Mouse (Mus musculus): ENCODE data around the gene Add2. TPM values are rescaled to one million over a fixed set of nuclear protein-coding genes. Genes with fewer than 3 reads are reported as not detected.

Add2 gene
- total RNA-seq, 4 experiments from 2014 or later = 0.12 to 0.38 (median 0.20) TPM

DNA sequence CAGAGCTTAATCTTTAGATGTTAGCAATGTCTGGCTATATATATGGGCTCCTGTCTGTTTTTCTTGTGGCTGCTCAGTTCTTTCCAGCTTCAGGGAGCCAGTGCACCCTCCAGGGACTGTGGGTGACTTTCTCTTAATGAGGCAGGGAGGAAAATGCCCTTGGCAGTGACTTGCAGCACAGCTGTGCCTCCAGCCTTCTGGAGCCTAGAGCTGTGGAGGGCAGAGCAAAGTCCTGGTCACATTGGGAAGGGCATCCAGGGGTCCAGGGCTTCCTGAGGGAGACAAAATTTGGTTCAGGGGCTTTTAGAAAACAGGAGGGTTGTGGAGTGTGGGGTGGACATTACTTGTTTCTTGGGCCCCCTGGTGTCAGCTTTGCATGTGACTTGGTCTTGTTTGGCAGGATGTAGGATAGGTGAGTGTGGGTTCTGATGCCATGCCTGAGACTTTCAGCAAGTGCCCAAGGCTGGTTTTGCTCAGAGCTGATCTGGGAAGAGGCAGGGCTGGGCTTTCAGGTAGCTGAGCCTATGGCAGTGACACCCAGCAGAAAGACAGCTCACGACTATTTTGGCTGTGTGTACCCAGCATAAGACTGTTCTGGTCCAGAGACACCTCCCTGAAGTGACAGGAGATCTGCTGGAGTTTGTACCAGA lies 50.0 kb downstream of the Add2 start:
- no peak for DNase-seq (ENCODE audit: low spot score)

DNA sequence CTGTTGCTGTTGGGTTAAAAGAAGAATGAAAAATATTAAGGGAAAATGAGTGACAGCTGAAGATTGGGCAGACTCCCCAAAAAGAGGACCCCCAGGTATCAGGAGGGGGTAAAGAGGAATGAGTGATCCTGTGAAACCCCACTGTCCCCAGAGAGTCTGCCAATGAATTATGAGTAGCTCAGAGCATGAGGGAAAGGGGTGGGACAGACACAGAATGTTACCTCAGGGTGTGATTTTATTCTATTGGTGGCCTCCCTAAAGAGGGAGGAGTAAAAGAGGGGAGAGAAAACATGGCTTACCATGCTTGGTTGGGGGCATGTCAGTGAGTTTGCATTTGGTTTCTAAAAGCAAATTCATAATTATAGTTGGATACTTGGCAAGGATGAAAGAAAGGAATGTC lies 50.8 kb downstream of the Add2 start:
- no peak for DNase-seq (ENCODE audit: low spot score)

DNA sequence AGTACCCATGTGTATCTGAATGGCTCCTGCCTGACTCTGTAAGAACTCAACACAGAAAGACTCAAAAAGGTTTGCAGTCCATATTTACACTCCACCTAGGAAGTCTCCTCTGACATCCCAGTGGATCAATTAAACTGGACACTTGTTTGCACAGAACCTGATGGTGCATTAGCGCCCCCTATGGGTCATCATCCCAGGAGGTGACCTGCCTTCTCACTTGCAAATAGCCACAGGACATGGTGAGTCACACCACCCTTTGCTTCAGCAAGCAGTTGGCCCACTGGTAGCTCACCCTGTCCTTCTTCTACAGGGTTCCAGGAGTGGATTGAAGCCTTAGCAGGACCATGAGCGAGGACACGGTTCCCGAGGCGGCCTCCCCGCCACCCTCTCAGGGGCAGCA lies 57.0 kb downstream of the Add2 start:
- DNase-seq (ENCODE audit: low spot score) = no peak

DNA sequence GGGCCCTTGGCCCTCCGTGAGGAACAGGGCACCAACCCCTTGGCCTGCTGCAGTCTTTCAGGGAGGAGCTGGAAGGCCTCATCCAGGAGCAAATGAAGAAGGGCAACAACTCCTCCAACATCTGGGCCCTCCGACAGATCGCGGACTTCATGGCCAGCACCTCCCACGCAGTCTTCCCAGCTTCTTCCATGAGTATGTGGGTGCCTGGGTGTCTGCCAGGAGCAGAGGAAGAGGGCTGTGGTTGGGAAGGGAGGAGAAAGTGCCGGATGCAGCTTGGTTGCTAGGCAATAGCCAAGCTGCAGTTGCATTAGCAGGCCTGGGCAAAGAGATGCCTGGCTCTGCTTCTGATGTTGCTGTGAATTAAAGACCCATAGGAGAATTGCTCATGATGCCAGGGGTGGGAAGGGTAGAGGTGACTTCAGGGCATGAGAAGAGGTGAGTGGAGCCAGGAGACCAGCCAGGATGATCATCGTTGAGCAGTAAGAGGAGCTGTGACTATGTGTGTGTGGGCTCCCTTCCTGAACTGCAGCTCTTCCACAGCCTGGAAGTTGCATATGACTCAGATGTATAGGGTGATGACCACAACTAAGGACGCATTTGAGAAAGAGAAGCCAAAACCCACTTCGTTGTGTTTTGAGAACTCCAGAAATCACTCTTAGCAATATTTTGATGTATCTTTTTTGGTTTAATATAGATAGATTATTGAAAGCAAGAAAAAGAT lies 58.5 kb downstream of the Add2 start:
- DNase-seq (ENCODE audit: low spot score) = peak; percentile 9

DNA sequence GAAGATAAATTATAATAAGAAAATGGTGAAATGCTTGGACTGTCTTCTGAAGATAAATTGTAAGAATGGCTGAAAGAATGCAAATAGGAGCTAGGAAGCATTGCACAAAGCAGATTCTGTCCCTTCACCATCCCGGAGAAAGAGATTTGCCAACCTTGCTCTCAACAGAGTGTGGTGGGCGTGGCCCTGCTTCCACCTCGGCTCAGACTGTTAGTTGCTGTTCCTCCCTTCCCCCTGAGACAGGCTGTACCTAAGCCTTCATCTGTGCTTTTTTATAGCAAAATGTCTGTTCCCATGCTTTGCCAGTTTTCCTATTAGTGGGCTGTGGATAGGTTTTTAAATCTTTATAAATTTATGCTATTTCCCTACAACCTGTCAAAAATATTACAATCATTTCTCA lies 59.3 kb downstream of the Add2 start:
- no peak for DNase-seq (ENCODE audit: low spot score)

DNA sequence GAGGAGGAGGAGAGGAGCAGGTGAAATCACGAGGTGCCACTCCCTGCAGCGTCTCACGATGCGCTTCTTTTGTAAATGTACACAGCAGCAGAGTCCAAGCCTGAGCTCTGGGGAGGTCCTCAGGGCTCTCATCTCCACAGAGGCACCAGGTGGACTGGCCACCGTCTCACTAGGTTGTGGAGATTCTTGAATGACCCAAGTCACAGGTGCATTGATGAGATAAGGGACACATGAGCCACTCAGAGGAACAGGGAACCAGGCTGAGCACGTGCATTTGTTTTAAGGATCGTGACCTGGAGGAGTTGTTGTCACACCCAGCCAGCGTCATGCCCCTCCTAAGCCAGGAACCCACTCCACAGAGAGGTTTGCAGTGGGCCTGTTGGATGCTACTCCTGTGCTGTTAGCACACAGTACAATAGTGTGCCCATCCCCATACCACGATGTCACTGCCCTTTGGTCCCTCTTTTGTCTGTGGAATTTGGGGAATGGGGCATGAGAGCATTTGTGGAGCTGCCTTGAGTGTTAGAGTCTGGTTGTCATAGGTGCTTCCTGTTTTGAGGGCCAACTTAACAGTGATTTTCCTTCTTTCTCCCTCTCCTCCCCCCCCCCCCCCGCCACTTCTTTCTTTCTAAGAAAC lies 65.8 kb downstream of the Add2 start:
- no peak for DNase-seq (ENCODE audit: low spot score)

DNA sequence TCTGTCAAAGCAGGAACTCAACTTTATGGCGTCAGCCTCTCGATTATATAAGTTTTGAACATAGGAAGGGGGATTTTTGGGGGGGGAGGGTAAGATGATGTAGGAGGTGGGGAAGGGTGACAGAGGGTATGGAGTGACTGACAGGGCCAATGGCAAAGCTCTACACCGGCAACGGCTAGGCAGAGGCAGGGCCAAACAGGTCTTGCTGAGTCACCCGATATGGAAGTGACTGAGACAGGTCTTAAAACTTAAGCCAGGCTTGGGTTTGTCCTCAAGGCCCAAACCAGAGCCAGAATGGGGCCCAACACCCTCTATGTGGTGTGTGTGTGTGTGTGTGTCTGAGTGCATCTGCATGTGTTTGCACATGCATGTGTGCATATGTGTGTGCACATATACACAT lies 67.0 kb downstream of the Add2 start:
- no peak for DNase-seq (ENCODE audit: low spot score)

DNA sequence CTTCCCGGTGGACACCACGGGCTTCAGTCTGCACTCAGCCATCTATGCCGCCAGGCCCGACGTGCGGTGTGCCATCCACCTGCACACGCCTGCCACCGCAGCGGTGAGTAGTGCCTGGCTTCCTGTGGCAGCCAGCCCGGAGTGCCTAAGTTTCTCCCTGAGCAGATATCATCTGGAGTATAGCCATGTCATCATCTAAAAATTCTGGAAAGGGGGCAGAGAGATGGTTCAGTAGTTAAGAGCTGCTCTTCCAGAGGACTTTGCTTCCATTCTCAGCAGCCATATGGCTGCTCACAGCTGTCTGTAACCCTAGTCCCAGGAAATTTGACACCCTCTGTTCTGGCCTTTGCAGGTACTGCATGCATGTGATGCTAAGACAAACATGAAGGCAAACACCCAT lies 68.3 kb downstream of the Add2 start:
- no peak for DNase-seq (ENCODE audit: low spot score)

DNA sequence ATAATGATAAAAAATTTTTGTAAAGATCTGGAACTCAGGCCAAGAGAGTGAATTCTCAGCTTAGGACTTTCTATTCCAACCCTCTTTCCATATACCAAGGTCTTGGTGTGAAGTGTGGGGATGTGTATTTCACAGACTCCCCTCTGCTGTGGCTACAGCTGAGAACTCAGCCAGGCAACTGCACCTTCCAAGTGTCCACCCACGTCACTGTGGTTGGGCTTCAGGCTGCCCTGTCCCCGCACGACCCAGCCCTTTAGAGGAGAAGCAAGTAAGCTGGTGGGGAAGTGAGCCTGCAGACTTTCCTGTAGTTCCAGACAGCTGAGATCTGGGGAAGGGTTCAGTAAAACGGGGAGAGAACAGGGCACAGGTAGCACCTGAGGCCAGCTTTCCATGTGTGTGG lies 68.7 kb downstream of the Add2 start:
- no peak for DNase-seq (ENCODE audit: low spot score)

DNA sequence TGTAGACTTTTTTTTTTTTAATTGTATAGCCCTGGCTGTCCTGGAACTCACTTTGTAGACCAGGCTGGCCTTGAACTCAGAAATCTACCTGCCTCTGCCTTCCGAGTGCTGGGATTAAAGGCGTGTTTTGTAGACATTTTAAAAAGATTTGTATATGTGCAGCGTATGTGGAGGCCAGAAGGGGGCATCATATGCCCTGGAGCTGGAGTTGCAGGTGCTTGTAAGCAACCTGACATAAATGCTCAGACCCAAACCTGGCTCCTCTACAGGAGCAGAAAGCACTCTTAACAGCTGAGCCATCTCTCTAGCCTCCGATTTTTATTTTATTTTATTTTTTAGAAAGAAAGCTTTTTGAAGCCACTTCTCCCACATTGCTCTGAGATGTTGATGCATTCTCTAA lies 70.5 kb downstream of the Add2 start:
- DNase-seq (ENCODE audit: low spot score) = no peak

DNA sequence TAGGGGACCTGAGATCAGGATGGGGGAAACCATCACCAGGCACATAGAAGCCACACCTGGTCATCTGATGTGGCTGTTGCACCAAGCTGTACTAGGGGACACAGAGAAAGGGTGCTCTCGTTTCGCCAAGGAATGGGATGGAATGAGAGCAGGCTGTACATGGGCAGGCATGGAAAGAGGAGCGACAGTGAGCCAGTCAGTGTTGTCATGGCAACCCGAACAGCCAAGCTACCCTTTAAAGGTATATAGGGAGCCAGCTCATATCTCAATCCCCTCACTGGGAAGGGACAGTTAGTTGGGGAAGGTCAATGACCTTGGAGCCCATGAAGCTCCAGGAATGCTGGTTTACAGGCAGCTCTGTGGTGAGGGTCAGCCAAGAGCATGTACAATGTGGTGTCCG lies 73.0 kb downstream of the Add2 start:
- no peak for DNase-seq (ENCODE audit: low spot score)

DNA sequence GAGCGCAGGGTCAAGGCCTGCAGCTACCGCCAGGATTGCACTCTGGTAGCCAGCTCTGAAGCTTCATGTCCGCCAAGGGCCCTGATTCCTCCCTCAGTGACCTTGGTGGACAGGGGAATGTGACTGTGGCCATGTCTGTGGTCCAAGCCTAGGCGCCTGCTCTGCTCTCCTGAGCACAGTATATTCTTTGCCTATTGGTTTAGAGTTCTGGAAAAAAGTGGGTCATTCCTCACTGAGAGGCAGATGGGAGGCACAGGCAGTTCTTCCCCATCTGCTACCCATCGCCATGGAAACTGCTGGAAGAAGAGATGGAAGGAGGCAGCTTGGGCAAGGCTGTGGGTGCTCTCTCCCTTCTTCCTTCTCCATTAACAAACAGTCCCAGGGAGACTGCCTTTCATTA lies 74.4 kb downstream of the Add2 start:
- DNase-seq (ENCODE audit: low spot score) = no peak

DNA sequence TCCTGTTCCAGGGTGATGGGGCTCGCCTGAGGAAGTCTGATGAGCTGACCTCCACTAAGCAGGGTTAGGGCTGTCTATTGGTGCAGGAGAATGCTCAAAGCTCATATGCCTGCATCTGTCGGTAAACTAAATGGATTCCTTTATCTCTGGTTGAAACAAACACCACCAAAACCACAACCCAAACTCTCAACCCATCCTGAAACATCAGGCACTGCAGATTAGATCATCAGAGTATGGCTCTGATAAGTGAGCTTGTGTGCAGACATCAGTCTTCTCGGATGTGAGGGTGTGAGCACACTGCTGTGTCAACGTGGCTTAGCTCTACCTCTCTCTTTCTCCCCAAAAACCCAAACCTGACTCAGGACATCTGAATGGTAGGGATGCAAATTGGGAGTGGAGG lies 75.1 kb downstream of the Add2 start:
- no peak for DNase-seq (ENCODE audit: low spot score)

DNA sequence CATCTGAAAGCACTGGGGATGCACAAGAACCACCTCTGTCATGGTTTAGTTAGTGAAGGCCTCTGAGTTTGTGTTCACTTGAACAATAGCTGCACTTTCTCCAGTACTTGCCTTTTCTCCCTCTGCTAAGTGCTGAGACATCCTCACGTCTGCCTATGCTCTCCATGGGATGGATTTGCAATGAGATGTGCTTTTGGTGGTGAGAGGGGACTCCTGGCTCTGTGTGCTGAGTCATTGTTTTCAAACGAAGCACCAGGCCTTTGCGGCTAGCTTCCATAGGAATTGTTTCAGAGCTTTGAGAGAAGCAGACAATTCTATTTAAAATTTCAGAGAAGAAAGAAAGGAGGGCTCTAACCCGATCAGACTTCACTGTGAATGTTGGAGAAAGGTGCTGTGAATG lies 76.2 kb downstream of the Add2 start:
- no peak for DNase-seq (ENCODE audit: low spot score)

DNA sequence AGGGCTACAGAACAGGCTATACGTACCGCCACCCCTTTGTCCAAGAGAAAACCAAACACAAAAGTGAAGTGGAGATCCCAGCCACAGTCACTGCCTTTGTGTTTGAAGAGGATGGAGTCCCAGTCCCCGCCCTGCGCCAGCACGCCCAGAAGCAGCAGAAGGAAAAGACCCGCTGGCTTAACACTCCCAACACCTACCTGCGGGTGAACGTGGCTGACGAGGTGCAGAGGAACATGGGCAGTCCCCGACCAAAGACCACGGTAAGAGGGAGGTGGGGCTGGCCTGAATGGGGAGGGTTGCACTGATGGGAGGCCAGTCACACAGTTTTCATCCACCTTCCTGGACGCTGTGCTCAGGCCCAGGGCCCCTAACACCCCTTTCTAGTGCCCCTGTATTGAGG lies 77.6 kb downstream of the Add2 start:
- DNase-seq (ENCODE audit: low spot score) = no peak

DNA sequence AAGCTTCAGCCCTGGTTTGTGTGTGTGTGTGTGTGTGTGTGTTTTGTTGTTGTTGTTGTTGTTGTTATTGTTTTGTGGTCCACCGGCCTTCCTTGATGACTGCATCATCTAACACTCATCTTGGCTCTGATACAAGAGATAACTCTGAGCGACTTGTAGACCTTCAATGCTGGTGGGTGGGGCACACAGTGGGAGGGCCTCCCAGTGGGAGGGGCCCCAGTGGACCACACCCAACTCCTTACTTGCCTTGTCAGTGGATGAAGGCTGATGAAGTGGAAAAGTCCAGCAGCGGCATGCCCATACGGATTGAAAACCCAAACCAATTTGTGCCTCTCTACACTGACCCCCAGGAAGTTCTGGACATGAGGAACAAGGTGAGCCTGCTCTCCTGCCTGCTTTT lies 78.6 kb downstream of the Add2 start:
- DNase-seq (ENCODE audit: low spot score) = no peak

DNA sequence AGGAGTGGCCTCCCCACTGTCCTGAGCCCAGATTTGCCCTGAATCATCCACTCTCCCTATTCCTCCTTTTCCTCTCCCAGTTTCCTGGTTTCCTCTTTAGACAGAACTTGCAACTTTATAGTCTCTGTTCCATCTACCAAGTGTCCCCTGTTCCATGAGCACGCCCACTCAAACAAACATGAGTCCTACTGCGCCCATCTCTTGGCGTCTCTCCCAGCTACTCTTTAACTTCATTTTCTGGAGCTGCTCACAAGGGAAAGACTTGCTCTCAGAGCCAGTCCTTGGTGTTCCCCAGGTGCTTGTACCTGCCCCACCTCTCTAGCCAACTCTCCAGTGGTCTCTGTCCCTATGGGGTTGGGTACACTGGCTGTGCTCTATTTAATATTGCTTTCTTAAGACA lies 87.4 kb downstream of the Add2 start:
- DNase-seq (ENCODE audit: low spot score) = no peak

DNA sequence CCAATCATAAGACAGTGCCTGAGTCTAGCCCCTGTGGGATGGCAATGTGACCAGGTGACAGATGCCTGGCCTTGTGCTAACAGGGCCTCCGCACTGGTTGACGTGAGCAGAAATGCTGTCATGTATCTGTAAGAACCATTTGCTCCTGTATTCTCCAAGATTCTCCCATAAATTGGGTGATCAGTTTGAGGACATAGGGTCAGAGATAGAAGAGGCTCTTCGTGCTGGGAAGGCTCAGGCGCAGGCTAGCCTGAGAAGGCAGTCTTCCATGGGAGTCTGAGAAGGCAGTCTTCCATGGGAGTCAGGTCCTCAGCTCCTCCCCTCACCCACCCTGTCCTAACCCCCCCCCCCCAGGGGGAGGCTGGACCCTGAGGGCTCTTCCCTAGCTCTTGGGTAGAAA lies 94.6 kb downstream of the Add2 start:
- DNase-seq (ENCODE audit: low spot score) = no peak

DNA sequence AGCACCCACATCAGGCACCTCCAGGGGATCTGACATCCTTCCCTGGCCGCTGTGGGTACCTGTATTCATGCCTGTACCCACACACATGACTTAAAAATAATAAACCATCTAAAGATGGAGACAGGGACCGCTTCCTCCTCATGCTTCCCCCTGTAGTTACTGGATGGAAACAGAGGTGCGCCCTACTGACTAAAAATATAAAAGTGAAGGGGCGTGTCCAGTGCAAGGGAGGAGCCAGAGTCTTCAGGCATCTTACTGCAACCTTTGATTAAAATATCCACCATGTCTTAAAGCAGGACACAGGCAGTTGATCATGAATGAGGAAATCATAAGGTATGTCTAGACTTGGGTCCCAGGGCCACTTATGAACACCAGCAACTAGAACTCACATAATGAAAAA lies 97.3 kb downstream of the Add2 start:
- DNase-seq (ENCODE audit: low spot score) = no peak

DNA sequence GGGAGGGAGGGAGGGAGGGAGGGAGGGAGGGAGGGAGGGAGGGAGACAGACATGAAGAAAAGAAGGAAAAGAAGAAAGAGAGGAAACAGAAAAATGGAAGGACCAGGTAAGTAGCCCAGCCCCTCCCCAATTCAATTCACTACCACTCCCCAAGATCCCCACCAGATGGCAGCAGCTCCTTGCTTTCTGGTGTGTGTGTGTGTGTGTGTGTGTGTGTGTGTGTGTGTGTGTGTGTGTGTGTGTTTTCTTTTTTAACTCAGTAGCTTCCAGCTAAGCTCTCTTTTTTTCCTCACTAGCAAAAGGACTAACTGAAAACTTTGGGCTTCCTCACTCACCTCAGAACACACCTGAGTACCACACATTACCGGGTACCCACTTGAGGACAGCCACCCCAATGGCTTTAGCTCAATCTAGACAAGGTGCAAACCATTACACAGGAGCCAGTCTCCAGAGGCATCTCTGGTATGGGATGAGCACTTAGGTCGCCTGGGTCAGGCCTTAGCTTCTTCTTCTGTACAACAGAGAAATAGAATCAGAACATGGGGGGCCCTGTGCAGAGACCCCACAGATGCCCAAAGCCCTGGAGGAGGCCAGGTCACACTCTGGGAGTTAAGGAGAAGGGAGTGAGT lies 98.6 kb downstream of the Add2 start:
- peak; percentile 28 for DNase-seq (ENCODE audit: low spot score)

DNA sequence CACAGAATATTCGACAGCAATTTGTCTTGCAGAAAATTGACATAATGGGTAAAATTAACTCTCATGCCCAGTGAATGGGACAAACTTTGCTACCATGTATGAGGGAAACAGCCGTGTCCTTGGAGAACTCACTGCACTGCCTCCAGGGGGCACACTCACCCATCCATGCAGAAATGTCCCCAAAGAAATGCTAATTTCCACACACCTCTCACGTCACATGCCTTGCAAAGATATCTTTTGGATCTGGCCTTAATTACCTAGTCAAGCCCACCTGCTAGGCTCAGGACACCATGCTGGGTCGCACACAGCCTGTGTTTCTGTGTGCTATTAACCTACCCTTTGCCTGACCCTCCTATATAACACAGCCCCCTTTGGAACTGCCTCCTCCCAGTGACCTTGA lies 100.0 kb downstream of the Add2 start:
- no peak for DNase-seq (ENCODE audit: low spot score)

DNA sequence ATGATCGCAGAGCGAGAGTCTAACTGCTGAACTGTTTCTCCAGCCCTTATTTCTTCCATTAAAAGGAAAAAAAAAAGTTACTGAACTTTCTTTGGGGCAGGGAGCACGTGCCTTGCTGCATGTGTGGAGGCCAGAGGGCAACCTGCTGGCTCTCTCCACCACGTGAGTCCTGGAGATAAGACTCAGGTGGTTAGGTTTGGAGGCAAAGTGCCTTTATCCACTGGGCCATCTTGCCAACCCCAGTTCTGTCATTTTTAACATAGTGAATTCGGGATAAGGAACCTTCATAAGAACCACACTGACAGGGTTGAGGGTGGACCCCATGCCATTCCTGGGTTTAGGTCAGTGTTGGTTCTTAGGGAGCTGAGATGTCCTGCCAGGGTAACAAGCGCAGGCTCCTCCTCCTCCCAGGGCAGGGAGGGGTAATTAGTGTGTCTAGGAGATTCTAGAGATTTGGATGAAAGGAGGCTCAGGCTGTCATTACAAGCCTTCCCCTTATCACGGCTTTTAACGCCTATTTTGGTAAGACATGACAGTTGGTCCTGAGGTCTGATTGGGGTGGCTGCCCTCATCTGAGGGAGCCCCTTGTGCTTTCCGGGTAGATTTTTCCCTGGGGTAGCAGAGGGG lies 101.5 kb downstream of the Add2 start:
- DNase-seq (ENCODE audit: low spot score) = no peak

Measured in heart, adult 8-10 months (tissue).